Mouse (Mus musculus): ENCODE measurements around the gene Dmrtc1c1. TPM values are rescaled to one million over a fixed set of nuclear protein-coding genes. Genes with fewer than 3 reads are reported as not detected.
A peak's percentile ranks its signal among the peaks of the same experiment; 100 is the strongest.
"Not testable (repeated sequence)": the region's sequence is repeated elsewhere in the genome, so short reads cannot be mapped to it uniquely, and the experiment has no call there.

The Dmrtc1c1 gene
- polyA plus RNA-seq (2015; fragmentation: Nextera tagmentation; extraction: Ambion mirVana), result not detected in 2 replicates

GRCm38 (mm10) chrX:102802663-102803062, at the start of gene Dmrtc1c1:
TSS of gene Dmrtc1c1 (plus strand) at chrX:102802963.
- WGBS, result 94% methylated on average over 4 of the region's 14 CpGs
- not testable (repeated sequence) for ATAC-seq, H3K27ac ChIP-seq

GRCm38 (mm10) chrX:102765878-102766277, 36.9 kb upstream of the Dmrtc1c1 start:
- ATAC-seq, result peak; percentile 65; the same call in 1 of the 2 replicates
- 34% methylated on average over 4 of the region's 4 CpGs for WGBS

More at GRCm38 (mm10) chrX:102802663-102803062, at the start of gene Dmrtc1c1:
- not testable (repeated sequence) for H3K4me3 ChIP-seq (replicated peaks); H3K36me3 ChIP-seq; H3K27me3 ChIP-seq (replicated peaks); H3K4me2 ChIP-seq (replicated peaks); H3K9me3 ChIP-seq; H3K9ac ChIP-seq; H3K4me1 ChIP-seq (replicated peaks)

GRCm38 (mm10) chrX:102812311-102812710, 9.5 kb downstream of the Dmrtc1c1 start:
- H3K4me1 ChIP-seq (replicated peaks), result no peaks in the 10 kb centered on the region
- no peak overlapping the region for H3K27ac ChIP-seq
- H3K9me3 ChIP-seq, result no peaks in the 10 kb centered on the region
- no peak overlapping the region for H3K4me3 ChIP-seq (replicated peaks)
- 58% methylated on average over 4 of the region's 4 CpGs for WGBS
- no peak overlapping the region for H3K4me2 ChIP-seq (replicated peaks)
- no peaks in the 10 kb centered on the region for H3K36me3 ChIP-seq
- ATAC-seq, result no peak
- H3K27me3 ChIP-seq (replicated peaks), result 0 out of 2 replicates have a peak, but pooled peaks cover 3% of the 10 kb centered on the region
- no peak overlapping the region for H3K9ac ChIP-seq

More at GRCm38 (mm10) chrX:102765878-102766277, 36.9 kb upstream of the Dmrtc1c1 start:
- Histone ChIP-seq H3K27ac (no peak overlapping the region), H3K9me3 (no peaks in the 10 kb centered on the region), H3K9ac (no peak overlapping the region), H3K4me3 (replicated peaks) (no peak overlapping the region), H3K4me2 (replicated peaks) (no peak overlapping the region), H3K36me3 (no peaks in the 10 kb centered on the region), H3K27me3 (replicated peaks) (no peaks in the 10 kb centered on the region), H3K4me1 (replicated peaks) (no peaks in the 10 kb centered on the region)

- not testable (repeated sequence) for H3K4me3 ChIP-seq (replicated peaks); H3K9me3 ChIP-seq; H3K27me3 ChIP-seq (replicated peaks); ATAC-seq; H3K9ac ChIP-seq; H3K4me1 ChIP-seq (replicated peaks); H3K4me2 ChIP-seq (replicated peaks); H3K27ac ChIP-seq; H3K36me3 ChIP-seq
- WGBS, result 89% methylated on average over 5 of the region's 13 CpGs
Observed at GRCm38 (mm10) chrX:102854516-102854915, 51.8 kb downstream of the Dmrtc1c1 start, which contains the start of gene Dmrtc1c2. TSS of gene Dmrtc1c2 (minus strand) at chrX:102854616.

Other genes with a start within 250 kb of the Dmrtc1c1 start
- 5.1 and 5.5 TPM in 2 replicates for gene Phka1, start 158.7 kb upstream of the Dmrtc1c1 start, polyA plus RNA-seq (2015; fragmentation: Nextera tagmentation; extraction: Ambion mirVana)
- not detected in 2 replicates for gene Gm3880, start 116.0 kb upstream of the Dmrtc1c1 start, polyA plus RNA-seq (2015; fragmentation: Nextera tagmentation; extraction: Ambion mirVana)
- not detected in 2 replicates for gene Gm9112, start 95.3 kb upstream of the Dmrtc1c1 start, polyA plus RNA-seq (2015; fragmentation: Nextera tagmentation; extraction: Ambion mirVana)
- not detected in 2 replicates for gene Dmrtc1b, start 95.1 kb upstream of the Dmrtc1c1 start, polyA plus RNA-seq (2015; fragmentation: Nextera tagmentation; extraction: Ambion mirVana)
- gene Dmrtc1c2, start 51.7 kb downstream of the Dmrtc1c1 start, polyA plus RNA-seq (2015; fragmentation: Nextera tagmentation; extraction: Ambion mirVana), result not detected in 2 replicates
- not detected in 2 replicates for gene 1700031F05Rik, start 65.0 kb downstream of the Dmrtc1c1 start, polyA plus RNA-seq (2015; fragmentation: Nextera tagmentation; extraction: Ambion mirVana)
- 0.72 and 0.96 TPM in 2 replicates for gene Dmrtc1a, start 105.7 kb downstream of the Dmrtc1c1 start, polyA plus RNA-seq (2015; fragmentation: Nextera tagmentation; extraction: Ambion mirVana)
- not detected in 2 replicates for gene 1700011M02Rik, start 105.9 kb downstream of the Dmrtc1c1 start, polyA plus RNA-seq (2015; fragmentation: Nextera tagmentation; extraction: Ambion mirVana)
- not detected in 2 replicates for gene 1700018G05Rik, start 125.4 kb downstream of the Dmrtc1c1 start, polyA plus RNA-seq (2015; fragmentation: Nextera tagmentation; extraction: Ambion mirVana)